Comparison of ENCODE assay signal across 8 mouse cellular contexts in genomic region chr9:51764921-51765416, GRCm38 (mm10). TPM values are rescaled to one million over a fixed set of nuclear protein-coding genes. Genes with fewer than 3 reads are reported as not detected.
A peak's percentile ranks its signal among the peaks of the same experiment; 100 is the strongest.
DNase-seq lines count a peak whose midpoint lies in the region; ATAC-seq lines count a peak whose summit lies in the region.

Arhgap20 (plus strand) TSS chr9:51765337.

- peaks cover 20% of the 10 kb centered on the region for H3K4me1 ChIP-seq in embryonic facial prominence, embryonic 13.5 days
- peaks cover 4% of the 10 kb centered on the region; the same call in 1 of the 2 replicates for H3K4me1 ChIP-seq in limb, embryonic 11.5 days (ENCODE audit: control insufficient read depth, insufficient read depth, low read length)
- peaks cover 18% of the 10 kb centered on the region for H3K4me1 ChIP-seq in midbrain, embryonic 12.5 days

- H3K4me3 ChIP-seq in embryonic facial prominence, embryonic 13.5 days: peak within 1 kb of the TSS; percentile 68
- H3K4me3 ChIP-seq in limb, embryonic 11.5 days (ENCODE audit: low read depth, low read length): peak within 1 kb of the TSS; percentile 60
- peak within 1 kb of the TSS; percentile 74 for H3K4me3 ChIP-seq in midbrain, embryonic 12.5 days

- no peaks in the 10 kb centered on the region for H3K36me3 ChIP-seq in embryonic facial prominence, embryonic 13.5 days
- no peaks in the 10 kb centered on the region for H3K36me3 ChIP-seq in limb, embryonic 11.5 days (ENCODE audit: control insufficient read depth, insufficient read depth, low read length)
- no peaks in the 10 kb centered on the region for H3K36me3 ChIP-seq in midbrain, embryonic 12.5 days

- peak; percentile 46 to 58 for DNase-seq in adrenal gland, postnatal 4 days (ENCODE audit: low spot score in 2 of 2)
- no peak for DNase-seq in heart, adult 8-10 months (ENCODE audit: low spot score)
- DNase-seq in kidney, adult 8-10 months: peak; percentile 33 to 55
- peak; percentile 82 for DNase-seq in limb, embryonic 11.5 days (ENCODE audit: low spot score)
- DNase-seq in spleen, adult 12 weeks (ENCODE audit: low spot score): peak; percentile 5
- no peak for DNase-seq in MN1 (ENCODE audit: low spot score)

- H3K4me2 ChIP-seq in embryonic facial prominence, embryonic 13.5 days: peak within 1 kb of the TSS; percentile 91
- H3K4me2 ChIP-seq in limb, embryonic 11.5 days (ENCODE audit: low read depth, severe bottlenecking): peak within 1 kb of the TSS; percentile 94
- H3K4me2 ChIP-seq in midbrain, embryonic 12.5 days (replicated peaks): peak within 1 kb of the TSS; percentile 82

- WGBS in embryonic facial prominence, embryonic 13.5 days: under 1% methylated on average over 75 of the region's 77 CpGs
- under 1% methylated on average over 60 of the region's 77 CpGs for WGBS in limb, embryonic 11.5 days
- 0% methylated on average over 38 of the region's 77 CpGs for WGBS in midbrain, embryonic 12.5 days

- no peak within 1 kb of the TSS for H3K27ac ChIP-seq in embryonic facial prominence, embryonic 13.5 days
- no peak within 1 kb of the TSS for H3K27ac ChIP-seq in limb, embryonic 11.5 days (replicated peaks; ENCODE audit: low read depth, low read length)
- H3K27ac ChIP-seq in midbrain, embryonic 12.5 days (replicated peaks): peak within 1 kb of the TSS; percentile 72

- peaks cover 84% of the 10 kb centered on the region for H3K27me3 ChIP-seq in embryonic facial prominence, embryonic 13.5 days
- peaks cover 26% of the 10 kb centered on the region for H3K27me3 ChIP-seq in limb, embryonic 11.5 days (ENCODE audit: control insufficient read depth, insufficient read depth, low read length)
- peaks cover 46% of the 10 kb centered on the region for H3K27me3 ChIP-seq in midbrain, embryonic 12.5 days

- no peaks in the 10 kb centered on the region for H3K9me3 ChIP-seq in embryonic facial prominence, embryonic 13.5 days
- no peaks in the 10 kb centered on the region for H3K9me3 ChIP-seq in limb, embryonic 11.5 days (ENCODE audit: control insufficient read depth, low read length)
- no peaks in the 10 kb centered on the region for H3K9me3 ChIP-seq in midbrain, embryonic 12.5 days

- peak within 1 kb of the TSS; percentile 76 for H3K9ac ChIP-seq in embryonic facial prominence, embryonic 13.5 days
- H3K9ac ChIP-seq in limb, embryonic 11.5 days (ENCODE audit: low read length): peak within 1 kb of the TSS; percentile 65
- H3K9ac ChIP-seq in midbrain, embryonic 12.5 days (replicated peaks): peak within 1 kb of the TSS; percentile 68

- ATAC-seq in embryonic facial prominence, embryonic 13.5 days (ENCODE audit: insufficient number of reproducible peaks, insufficient read depth, low FRiP score, low TSS enrichment, low read depth): peak; percentile 90
- peak; percentile 92 for ATAC-seq in limb, embryonic 11.5 days (ENCODE audit: insufficient number of reproducible peaks, low FRiP score, low TSS enrichment, low read depth)
- ATAC-seq in midbrain, embryonic 12.5 days (ENCODE audit: low FRiP score, low read depth): peak; percentile 93

RNA-seq across cellular contexts. Expression of gene Arhgap20, which starts in this region (rescaled TPM):
- 10 to 100 TPM in 1 of 2 experiments, 1 to 10 TPM in 1; 7.4 to 10.1 TPM for total RNA-seq in adrenal gland, postnatal 4 days (2021)
- polyA plus RNA-seq in embryonic facial prominence, embryonic 13.5 days (2015; fragmentation: Nextera tagmentation; extraction: Ambion mirVana): 4.8 and 6.8 TPM in 2 replicates
- 10 to 100 TPM; 21.7 to 29.7 (median 23.7) TPM for total RNA-seq in heart, adult 8-10 months (2022)
- polyA plus RNA-seq in limb, embryonic 11.5 days (2014; fragmentation: Nextera tagmentation; extraction: Ambion mirVana): 0.81 and 1.8 TPM in 2 replicates
- 9.7 and 13.8 TPM in 2 replicates for polyA plus RNA-seq in midbrain, embryonic 12.5 days (2016; fragmentation: Nextera tagmentation; extraction: Ambion mirVana)

Comparison
In these comparisons a context has a peak if more than half of its experiments do, and no peak if none do; other contexts are left out.
1. DNase-seq: peak in adrenal gland, postnatal 4 days (2 of 2), kidney, adult 8-10 months (2 of 2), limb, embryonic 11.5 days (single experiment) and spleen, adult 12 weeks (single experiment); none in heart, adult 8-10 months (single experiment) and MN1 (single experiment).
2. Peak in every context shown above with its lines, with median percentiles within 50 percentile points of each other: ATAC-seq, H3K4me2 ChIP-seq, H3K4me3 ChIP-seq and H3K9ac ChIP-seq.